Mouse (Mus musculus): Measurements from ENCODE around the gene Cdh22. TPM values are rescaled to one million over a fixed set of nuclear protein-coding genes. Genes with fewer than 3 reads are reported as not detected.

Gene Cdh22
- total RNA-seq, 2 experiments from 2014 or later = not detected

Other genes starting within 250 kb of the Cdh22 start
- gene Ncoa5, start 200.0 kb downstream of the Cdh22 start, total RNA-seq (2015) = 17.0 and 19.8 TPM in 2 replicates
- gene Ncoa5, start 200.0 kb downstream of the Cdh22 start, total RNA-seq (2017) = 31.2 and 40.9 TPM in 2 replicates
- 0.84 TPM in 1 of 2 replicates, not detected in the other for gene Cd40, start 179.2 kb downstream of the Cdh22 start, total RNA-seq (2015)
- gene Cd40, start 179.2 kb downstream of the Cdh22 start, total RNA-seq (2017) = 0.92 TPM in 1 of 2 replicates, not detected in the other
- not detected in 2 replicates for gene 1700025C18Rik, start 144.1 kb downstream of the Cdh22 start, total RNA-seq (2015)
- not detected in 2 replicates for gene 1700025C18Rik, start 144.1 kb downstream of the Cdh22 start, total RNA-seq (2017)
- 45.9 and 57.3 TPM in 2 replicates for gene Slc35c2, start 53.0 kb upstream of the Cdh22 start, total RNA-seq (2015)
- 64.5 and 76.7 TPM in 2 replicates for gene Slc35c2, start 53.0 kb upstream of the Cdh22 start, total RNA-seq (2017)
- gene Elmo2, start 91.6 kb upstream of the Cdh22 start, total RNA-seq (2015) = 45.9 and 49.3 TPM in 2 replicates
- 30.6 and 32.2 TPM in 2 replicates for gene Elmo2, start 91.6 kb upstream of the Cdh22 start, total RNA-seq (2017)
- not detected in 2 replicates for gene Zfp663, start 133.9 kb upstream of the Cdh22 start, total RNA-seq (2015)
- gene Zfp663, start 133.9 kb upstream of the Cdh22 start, total RNA-seq (2017) = not detected in 2 replicates
- gene Zfp334, start 153.4 kb upstream of the Cdh22 start, total RNA-seq (2015) = not detected in 2 replicates
- gene Zfp334, start 153.4 kb upstream of the Cdh22 start, total RNA-seq (2017) = not detected in 2 replicates
- gene Ocstamp, start 165.6 kb upstream of the Cdh22 start, total RNA-seq (2015) = not detected in 2 replicates
- gene Ocstamp, start 165.6 kb upstream of the Cdh22 start, total RNA-seq (2017) = not detected in 2 replicates
- gene Slc13a3, start 238.4 kb upstream of the Cdh22 start, total RNA-seq (2015) = 0.15 TPM in 1 of 2 replicates, not detected in the other
- 0.08 TPM in 1 of 2 replicates, not detected in the other for gene Slc13a3, start 238.4 kb upstream of the Cdh22 start, total RNA-seq (2017)